Mouse (Mus musculus) lung, adult 2 months (tissue): Measurements from ENCODE around the gene Foxo6. TPM values are rescaled to one million over a fixed set of nuclear protein-coding genes. Genes with fewer than 3 reads are reported as not detected.

Source experiments
- DNase-seq: peaks from one replicate; pipeline ENCODE4 v3.0.0; 2022
- H3K4me1 ChIP-seq: fragments of 200-500 bp; 2 replicates; pipeline ENCODE4 v1.6.1; 2011; ENCODE audit warnings: low read length; ENCODE audit not compliant: control insufficient read depth, insufficient read depth
- H3K4me3 ChIP-seq: fragments of 200-500 bp; replicated peaks from 2 replicates; pipeline ENCODE3; 2011; ENCODE audit warnings: low read depth, mild to moderate bottlenecking, control low read depth, low read length; ENCODE audit errors: extremely low read depth
- CTCF ChIP-seq: fragments of 200-500 bp; IDR thresholded peaks from 2 replicates; pipeline ENCODE4 v1.5.1; 2011; ENCODE audit warnings: mild to moderate bottlenecking, low read length, control low read depth; ENCODE audit not compliant: insufficient read depth
- POLR2A ChIP-seq: fragments of 200-500 bp; IDR thresholded peaks from 2 replicates; pipeline ENCODE4 v1.6.1; 2011; ENCODE audit warnings: low read depth, mild to moderate bottlenecking, control low read depth, low read length, borderline replicate concordance; ENCODE audit errors: extremely low read depth
- WGBS: fragments of 180-500 bp; shearing (Covaris S2); methylation state at CpG from one replicate; pipeline ENCODE4 v1.1.7; 2018; 5-methylcytosine and 5-hydroxymethylcytosine counted together
- polyA plus RNA-seq: library from polyadenylated mRNA; depleted of rRNA; stranded (reverse); fragments of >200 nt; gene quantifications from 2 replicates; pipeline ENCODE4 v1.2.3, GENCODE M21; 2012

Foxo6 gene
- polyA plus RNA-seq, 1 experiment, result 3.1 TPM

DNA sequence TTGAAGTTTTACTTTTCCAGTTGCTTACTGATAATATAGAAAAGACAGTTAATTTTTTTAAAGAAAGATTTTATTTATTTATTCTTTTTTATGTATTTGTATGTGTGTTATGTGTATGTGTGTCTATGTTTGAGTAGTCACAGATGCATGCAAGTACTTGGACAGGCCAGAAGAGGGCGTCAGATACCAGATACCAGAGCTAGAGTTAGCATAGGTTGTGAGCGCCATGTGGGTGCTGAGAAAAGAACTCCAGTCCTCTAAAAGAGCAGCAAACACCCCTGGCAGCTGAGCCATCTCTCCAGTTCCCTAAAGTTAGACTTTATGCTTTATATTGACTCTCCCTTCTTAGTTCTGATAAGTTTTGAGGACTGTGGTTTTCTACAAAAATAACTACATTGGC is 30.4 kb upstream of the Foxo6 start:
- no peak for DNase-seq
- Histone ChIP-seq H3K4me1 (no peaks in the 10 kb centered on the region), H3K4me3 (no peak overlapping the region)
- TF ChIP-seq POLR2A, result no peak
- TF ChIP-seq CTCF, result no peak
- 52% methylated on average over 2 of the region's 2 CpGs for WGBS

DNA sequence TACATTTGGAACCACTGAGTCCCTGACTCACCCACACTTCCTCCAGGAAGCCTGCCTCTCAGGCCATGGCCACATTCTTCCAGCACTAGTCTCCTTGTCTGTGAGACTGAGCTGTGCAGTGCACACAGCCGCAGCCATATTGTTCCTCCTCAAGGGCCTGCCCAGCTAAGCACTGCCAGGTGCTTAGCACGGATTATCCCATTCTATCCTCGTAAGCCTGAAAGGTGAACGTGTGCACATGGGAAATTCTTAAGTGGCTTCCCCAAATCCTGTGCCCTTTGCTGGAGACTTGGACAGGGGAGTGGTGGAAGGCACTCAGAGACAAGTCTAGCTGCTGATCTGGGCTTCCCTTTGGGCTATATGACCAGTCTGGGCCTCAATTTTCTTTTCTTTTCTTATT is 29.6 kb upstream of the Foxo6 start:
- Histone ChIP-seq H3K4me1 (no peaks in the 10 kb centered on the region), H3K4me3 (no peak overlapping the region)
- TF ChIP-seq POLR2A (no peak), CTCF (no peak)
- DNase-seq, result no peak
- 73% methylated on average over 4 of the region's 4 CpGs for WGBS

DNA sequence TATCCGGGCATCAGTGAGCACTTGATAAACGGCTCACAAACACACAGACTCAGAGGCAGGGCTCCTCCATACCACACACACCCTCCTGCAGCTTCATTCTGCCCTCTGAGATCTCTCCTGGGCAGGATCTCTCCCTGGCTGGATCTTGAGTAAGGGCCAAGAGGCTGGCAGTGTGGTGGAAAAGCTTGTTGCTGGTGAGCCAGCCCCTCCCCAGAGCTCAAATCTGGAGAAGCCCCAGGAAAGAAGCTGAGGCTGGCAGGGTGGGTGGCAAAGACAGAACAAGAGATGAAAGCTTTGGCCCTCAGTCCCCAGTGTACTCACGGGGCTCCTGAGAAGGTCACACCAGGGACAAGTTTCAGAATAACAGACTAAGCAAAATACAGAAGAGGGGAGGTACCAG is 27.4 kb upstream of the Foxo6 start:
- WGBS, result 39% methylated on average over 3 of the region's 3 CpGs
- DNase-seq, result no peak

DNA sequence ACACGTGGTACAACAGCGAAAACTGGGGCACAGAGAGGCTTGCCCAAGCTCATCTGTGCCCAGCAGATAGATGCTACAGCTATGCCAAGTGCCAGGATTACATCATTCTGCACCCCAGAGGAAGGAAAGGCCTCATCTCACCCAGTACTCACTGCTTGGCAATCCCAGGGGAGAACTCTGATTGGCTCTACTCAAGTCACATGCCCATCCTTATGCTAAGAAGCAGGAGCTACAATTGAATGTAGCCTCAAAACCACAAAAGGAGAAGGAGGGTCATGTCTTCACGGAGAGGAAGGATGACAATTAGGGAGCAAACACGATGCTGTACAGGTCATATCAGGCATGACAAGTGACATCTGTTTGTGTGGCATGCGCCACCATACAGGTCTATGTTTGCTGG is 26.2 kb upstream of the Foxo6 start:
- Histone ChIP-seq H3K4me3 (no peak overlapping the region), H3K4me1 (no peaks in the 10 kb centered on the region)
- DNase-seq, result no peak
- no peak for TF ChIP-seq POLR2A
- TF ChIP-seq CTCF, result no peak
- WGBS, result 60% methylated on average over 5 of the region's 5 CpGs

More for the DNA sequence above, 27.4 kb upstream of the Foxo6 start:
- no peak for TF ChIP-seq POLR2A
- TF ChIP-seq CTCF, result no peak
- H3K4me1 ChIP-seq, result no peaks in the 10 kb centered on the region
- H3K4me3 ChIP-seq, result no peak overlapping the region

DNA sequence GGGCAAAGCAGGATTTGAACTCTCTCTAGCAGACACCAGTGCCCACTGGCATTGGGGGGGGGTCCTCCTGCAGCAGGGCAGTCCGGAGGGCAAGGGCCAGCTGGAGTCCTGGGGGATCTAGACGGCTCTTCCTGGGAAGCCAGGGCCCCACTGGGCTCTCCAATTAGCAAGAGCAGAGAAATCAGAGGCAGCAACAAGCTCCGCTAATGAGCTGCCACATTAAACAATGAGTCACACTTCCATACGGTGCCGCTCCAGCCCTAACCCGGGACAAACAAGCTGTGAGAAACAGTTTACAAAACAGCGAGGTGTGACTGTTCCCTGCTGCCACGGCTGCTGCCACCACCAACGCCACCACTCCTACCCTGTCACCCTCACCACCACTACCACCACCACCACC is 17.4 kb upstream of the Foxo6 start:
- WGBS, result 14% methylated on average over 9 of the region's 9 CpGs
- no peak for TF ChIP-seq CTCF
- no peak for TF ChIP-seq POLR2A
- DNase-seq, result no peak
- H3K4me3 ChIP-seq, result no peak overlapping the region
- no peaks in the 10 kb centered on the region for H3K4me1 ChIP-seq

DNA sequence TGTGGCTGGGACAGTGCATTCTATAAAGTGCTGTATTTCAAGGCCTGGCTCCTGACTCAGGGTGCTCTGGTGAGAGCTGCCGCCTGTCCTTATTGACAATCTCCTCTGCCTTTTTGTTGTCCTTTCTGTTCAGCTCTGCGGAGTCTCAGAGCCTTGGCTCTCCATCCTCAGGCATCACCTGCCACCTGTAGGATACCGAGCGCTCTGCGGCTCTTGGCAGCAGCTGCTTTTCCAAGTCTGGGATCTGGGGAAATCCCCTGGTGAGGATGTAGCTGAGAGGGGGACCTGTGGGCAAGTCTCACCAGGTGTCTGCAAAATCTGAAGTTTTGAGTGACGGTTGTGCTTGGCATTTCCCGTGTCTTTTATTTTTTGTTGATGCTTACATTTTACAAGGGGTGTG is 12.1 kb upstream of the Foxo6 start:
- Histone ChIP-seq H3K4me3 (no peak overlapping the region), H3K4me1 (no peaks in the 10 kb centered on the region)
- DNase-seq, result no peak
- 49% methylated on average over 7 of the region's 7 CpGs for WGBS
- TF ChIP-seq POLR2A (no peak), CTCF (peak; percentile 45; the same call in 1 of the 2 replicates)

DNA sequence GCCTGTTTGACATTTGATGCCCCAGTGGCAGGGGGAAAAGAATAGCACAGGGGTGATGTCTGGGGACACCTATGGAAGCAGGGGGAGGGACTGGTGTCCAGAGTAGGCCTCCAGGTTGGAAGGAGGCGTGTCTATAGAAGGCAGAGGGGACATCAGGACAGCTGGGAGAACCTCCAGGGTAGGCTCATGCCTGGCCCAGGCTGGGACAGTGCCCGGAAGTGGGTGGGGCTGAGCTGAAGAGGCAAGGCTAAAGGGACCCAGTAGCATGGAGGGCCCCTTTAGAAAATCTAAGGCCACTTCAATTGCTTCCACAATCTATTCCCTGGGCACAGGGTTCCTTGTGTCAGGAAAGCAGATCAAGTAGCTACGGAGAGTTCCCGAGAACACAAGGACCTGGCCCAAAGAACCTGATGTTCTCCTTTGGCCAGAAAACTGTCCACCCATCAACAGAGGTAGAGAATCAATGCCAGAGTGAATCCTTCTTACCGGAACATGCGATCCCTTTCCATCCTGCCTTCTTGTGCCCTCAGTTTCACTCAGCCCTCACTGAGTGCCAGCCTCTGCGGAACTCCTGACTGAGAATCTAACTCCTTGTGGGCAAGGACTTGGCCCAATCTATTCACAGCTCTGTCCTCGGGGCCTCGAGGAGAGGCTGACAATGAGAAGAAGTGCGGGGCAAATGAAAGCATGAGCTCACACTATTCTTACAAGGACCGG is 4.1 kb upstream of the Foxo6 start:
- Histone ChIP-seq H3K4me3 (no peak overlapping the region), H3K4me1 (peaks cover 4% of the 10 kb centered on the region; the same call in 1 of the 2 replicates)
- no peak for DNase-seq
- TF ChIP-seq CTCF, result no peak
- TF ChIP-seq POLR2A, result no peak
- WGBS, result 63% methylated on average over 11 of the region's 11 CpGs

DNA sequence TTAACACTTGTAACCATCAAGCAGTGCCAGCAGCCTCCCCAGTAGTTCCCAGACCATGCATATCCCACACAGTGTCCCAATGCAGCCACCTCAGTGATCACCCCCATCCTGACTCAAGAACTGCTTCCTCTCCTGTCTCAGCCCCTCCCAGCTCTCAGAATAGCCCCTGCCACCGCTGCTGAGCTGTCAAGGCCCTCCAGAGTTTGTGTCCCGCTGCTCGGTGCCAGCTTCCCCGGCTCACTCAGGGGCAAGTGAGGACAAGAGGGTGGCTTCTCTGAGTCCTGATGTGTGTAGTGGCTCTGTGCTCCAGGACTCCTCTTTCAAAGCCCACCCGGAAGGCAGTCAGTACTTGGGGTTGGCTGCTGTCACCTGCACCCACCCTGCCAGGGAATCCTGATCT is 3.3 kb upstream of the Foxo6 start:
- Histone ChIP-seq H3K4me3 (no peak overlapping the region), H3K4me1 (peaks cover 4% of the 10 kb centered on the region; the same call in 1 of the 2 replicates)
- no peak for DNase-seq
- TF ChIP-seq CTCF (no peak), POLR2A (no peak)
- 28% methylated on average over 5 of the region's 5 CpGs for WGBS

DNA sequence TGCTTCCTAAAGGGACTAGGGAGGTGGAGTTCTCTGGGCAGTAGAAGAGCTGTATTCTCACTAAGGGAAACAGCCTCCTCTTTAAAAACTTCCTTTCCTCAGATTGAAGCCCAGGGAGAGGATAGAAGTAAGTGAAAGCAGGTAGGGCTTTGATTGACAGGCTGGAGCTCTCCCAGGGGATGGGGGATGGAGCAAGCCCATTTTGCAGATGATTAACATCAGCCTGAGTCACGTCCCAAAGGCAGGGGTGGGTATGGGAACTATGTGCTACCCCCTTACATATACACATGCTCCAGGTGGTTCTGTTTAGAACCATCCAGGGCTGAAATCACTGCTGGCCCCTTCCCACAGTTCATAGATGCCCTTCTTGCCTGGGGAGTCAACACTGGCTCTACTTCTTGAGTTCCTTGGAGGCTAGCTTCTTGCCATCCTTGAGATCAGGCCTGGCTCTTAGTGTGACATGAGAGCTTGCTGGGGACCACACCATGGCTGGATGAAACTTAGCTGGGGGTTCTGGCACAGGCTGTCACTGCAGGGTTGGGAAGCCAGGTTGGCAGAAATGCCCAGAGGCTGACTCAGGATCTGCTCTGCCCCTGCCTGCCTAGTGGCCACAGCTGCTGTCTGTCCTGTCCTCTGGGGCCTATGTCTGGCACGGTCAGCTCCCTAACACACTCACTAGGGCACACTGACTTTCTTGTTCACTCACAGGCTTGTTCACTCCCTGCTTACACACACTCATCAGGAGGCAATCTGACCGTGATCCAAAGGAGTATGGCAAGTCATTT is 2.2 kb upstream of the Foxo6 start:
- 69% methylated on average over 3 of the region's 3 CpGs for WGBS
- H3K4me1 ChIP-seq, result peaks cover 4% of the 10 kb centered on the region; the same call in 1 of the 2 replicates
- TF ChIP-seq CTCF (no peak), POLR2A (no peak)
- no peak for DNase-seq
- H3K4me3 ChIP-seq, result no peak overlapping the region

DNA sequence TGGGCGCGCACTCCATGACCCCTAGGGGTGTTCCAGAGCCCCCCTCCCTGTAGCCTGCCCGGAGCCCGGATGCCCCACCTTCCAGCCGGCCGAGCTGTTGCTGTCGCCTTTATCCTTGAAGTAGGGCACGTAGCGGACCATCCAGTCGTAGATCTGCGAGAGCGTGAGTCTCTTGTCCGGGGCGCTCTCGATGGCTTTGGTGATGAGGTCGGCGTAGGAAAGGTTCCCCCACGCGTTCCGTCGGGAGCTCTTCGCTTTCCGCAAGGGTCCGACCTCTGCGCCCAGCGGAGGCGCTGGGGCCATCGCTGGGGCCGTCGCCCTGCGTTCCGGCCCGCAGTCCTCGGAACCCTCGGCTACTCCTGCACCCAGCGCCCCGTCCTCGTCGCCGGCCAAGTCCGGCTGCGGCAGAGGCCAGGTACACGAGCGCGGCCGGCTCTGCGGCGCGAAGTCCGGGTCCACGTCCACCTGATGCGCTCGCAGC is 348 bp downstream of the Foxo6 start:
- under 1% methylated on average over 53 of the region's 53 CpGs for WGBS
- TF ChIP-seq POLR2A (no peak), CTCF (no peak)
- peak overlapping the region; percentile 53 for H3K4me3 ChIP-seq
- no peak for DNase-seq
- H3K4me1 ChIP-seq, result peaks cover 7% of the 10 kb centered on the region
